Mouse (Mus musculus) thymus, adult 2 months (tissue): ENCODE results near the gene Kdsr.

ENCODE experiments used
- CTCF ChIP-seq: fragments of 200-500 bp; IDR thresholded peaks from 2 replicates; pipeline ENCODE4 v1.5.1; 2012; ENCODE audit warnings: mild to moderate bottlenecking, control low read depth, low read length, moderate library complexity, borderline replicate concordance; ENCODE audit not compliant: control insufficient read depth, poor library complexity, insufficient read depth; ENCODE audit errors: extremely low read depth
- POLR2A ChIP-seq: fragments of 200-500 bp; IDR thresholded peaks from 2 replicates; pipeline ENCODE4 v1.6.1; 2012; ENCODE audit warnings: mild to moderate bottlenecking, low read length, control low read depth, moderate library complexity; ENCODE audit not compliant: control insufficient read depth, poor library complexity, insufficient read depth; ENCODE audit errors: extremely low read depth

DNA sequence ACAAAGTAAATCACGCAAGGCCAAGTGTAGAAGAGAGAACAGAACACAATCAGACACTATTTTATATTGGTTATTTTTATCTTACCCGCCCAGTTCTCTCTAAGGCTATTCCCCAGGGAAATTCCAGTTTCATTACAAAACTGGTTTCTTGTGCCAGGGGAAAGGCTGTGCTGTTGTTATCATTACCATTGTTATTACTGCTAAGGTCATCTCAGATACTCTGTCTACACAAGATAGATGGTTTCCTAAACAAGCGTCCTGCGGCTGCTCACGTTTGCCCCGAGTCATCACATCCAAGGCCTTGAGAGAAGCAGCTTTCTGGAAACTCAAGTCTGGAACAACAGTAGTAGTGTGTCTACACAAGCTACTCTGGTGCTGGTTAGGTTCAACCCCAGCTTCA is 65.2 kb downstream of the Kdsr start:
- no peak for TF ChIP-seq POLR2A
- TF ChIP-seq CTCF: no peak
